ENCODE assay signal across 12 mouse cellular contexts in genomic region chr1:168354934-168355333, GRCm38 (mm10).
A peak's percentile ranks its signal among the peaks of the same experiment; 100 is the strongest.
DNase-seq lines count a peak whose midpoint lies in the region; ATAC-seq and TF ChIP-seq lines count a peak whose summit lies in the region.
"Had no signal": no experiment of that assay in that cellular context is flagged by ENCODE, and none has a peak within 500 bp of the region (broad histone marks: within the 10 kb centered on the region; RNA-seq: fewer than 3 reads in every experiment).

No protein-coding gene starts in this region.

- DNase-seq in forebrain, embryonic 11.5 days (ENCODE audit: low spot score) = no peak
- peak; percentile 43 for DNase-seq in lung, postnatal 0 days (ENCODE audit: low spot score)
- DNase-seq in lung, adult 2 months = no peak
- DNase-seq in hindbrain, embryonic 11.5 days (ENCODE audit: low spot score) = peak; percentile 67
- peak; percentile 79 for DNase-seq in midbrain, postnatal 0 days (ENCODE audit: low spot score)
- DNase-seq in ovary, postnatal 36 days (ENCODE audit: low spot score) = no peak
- no peak for DNase-seq in right cerebral cortex, adult 2 months (ENCODE audit: low spot score in 2 of 2)
- DNase-seq: B cell, adult 2 months; gastrocnemius, postnatal 10 days had no signal

- WGBS in forebrain, embryonic 12.5 days = 19% methylated on average over 4 of the region's 4 CpGs
- WGBS in forebrain, embryonic 11.5 days = 29% methylated on average over 4 of the region's 4 CpGs
- 13% methylated on average over 4 of the region's 4 CpGs for whole genome bisulfite sequencing in lung, postnatal 0 days
- 22% methylated on average over 4 of the region's 4 CpGs for WGBS in lung, adult 2 months
- 24% methylated on average over 4 of the region's 4 CpGs for WGBS in hindbrain, embryonic 11.5 days
- 7% methylated on average over 4 of the region's 4 CpGs for WGBS in midbrain, postnatal 0 days

- H3K36me3 ChIP-seq in forebrain, embryonic 12.5 days (replicated peaks) = 0 out of 2 replicates have a peak, but pooled peaks cover under 1% of the 10 kb centered on the region
- no peaks in the 10 kb centered on the region for H3K36me3 ChIP-seq in forebrain, embryonic 11.5 days (ENCODE audit: control insufficient read depth, insufficient read depth, low read length)
- H3K36me3 ChIP-seq in lung, postnatal 0 days (ENCODE audit: insufficient read depth, low read length) = no peaks in the 10 kb centered on the region
- no peaks in the 10 kb centered on the region for H3K36me3 ChIP-seq in hindbrain, embryonic 11.5 days (ENCODE audit: control insufficient read depth, insufficient read depth, low read length)
- H3K36me3 ChIP-seq in midbrain, postnatal 0 days (ENCODE audit: insufficient read depth, low read length) = 0 out of 2 replicates have a peak, but pooled peaks cover 2% of the 10 kb centered on the region
- H3K36me3 ChIP-seq: liver, embryonic 15.5 days had no signal

- peaks cover 96% of the 10 kb centered on the region for H3K4me1 ChIP-seq in forebrain, embryonic 12.5 days
- peaks cover 51% of the 10 kb centered on the region for H3K4me1 ChIP-seq in forebrain, embryonic 11.5 days (replicated peaks; ENCODE audit: control insufficient read depth, insufficient read depth, low read length)
- 0 out of 2 replicates have a peak, but pooled peaks cover 3% of the 10 kb centered on the region for H3K4me1 ChIP-seq in lung, postnatal 0 days (ENCODE audit: insufficient read depth, low read depth, low read length)
- peaks cover 8% of the 10 kb centered on the region for H3K4me1 ChIP-seq in lung, adult 2 months (ENCODE audit: control insufficient read depth, insufficient read depth, low read length)
- peaks cover 27% of the 10 kb centered on the region for H3K4me1 ChIP-seq in hindbrain, embryonic 11.5 days (replicated peaks; ENCODE audit: control insufficient read depth, insufficient read depth, low read length)
- H3K4me1 ChIP-seq in midbrain, postnatal 0 days (ENCODE audit: insufficient read depth, low read length) = peaks cover 46% of the 10 kb centered on the region
- H3K4me1 ChIP-seq: liver, embryonic 15.5 days had no signal

- H3K27me3 ChIP-seq in forebrain, embryonic 12.5 days = no peaks in the 10 kb centered on the region
- H3K27me3 ChIP-seq in forebrain, embryonic 11.5 days (ENCODE audit: control insufficient read depth, insufficient read depth, low read length) = no peaks in the 10 kb centered on the region
- no peaks in the 10 kb centered on the region for H3K27me3 ChIP-seq in lung, postnatal 0 days (replicated peaks; ENCODE audit: insufficient read depth, low read length)
- H3K27me3 ChIP-seq in hindbrain, embryonic 11.5 days (ENCODE audit: control insufficient read depth, insufficient read depth, low read length) = no peaks in the 10 kb centered on the region
- H3K27me3 ChIP-seq in midbrain, postnatal 0 days (ENCODE audit: insufficient read depth, low read length) = no peaks in the 10 kb centered on the region
- H3K27me3 ChIP-seq: embryonic facial prominence, embryonic 13.5 days; liver, embryonic 15.5 days had no signal

- no peaks in the 10 kb centered on the region for H3K9me3 ChIP-seq in forebrain, embryonic 12.5 days
- no peaks in the 10 kb centered on the region for H3K9me3 ChIP-seq in forebrain, embryonic 11.5 days (ENCODE audit: control insufficient read depth, low read length)
- no peaks in the 10 kb centered on the region for H3K9me3 ChIP-seq in lung, postnatal 0 days (ENCODE audit: low read length)
- H3K9me3 ChIP-seq in hindbrain, embryonic 11.5 days (ENCODE audit: control insufficient read depth, low read length) = no peaks in the 10 kb centered on the region
- no peaks in the 10 kb centered on the region for H3K9me3 ChIP-seq in midbrain, postnatal 0 days (ENCODE audit: low read length)
- H3K9me3 ChIP-seq: embryonic facial prominence, embryonic 13.5 days; liver, embryonic 15.5 days had no signal

- no peak for TF ChIP-seq CTCF in lung, postnatal 0 days (IDR thresholded peaks at IDR 0.05)
- no peak for TF ChIP-seq CTCF in lung, adult 2 months (IDR thresholded peaks at IDR 0.05; ENCODE audit: insufficient read depth, low read length)
- no peak for TF ChIP-seq CTCF in midbrain, postnatal 0 days (IDR thresholded peaks at IDR 0.05)

- H3K27ac ChIP-seq in forebrain, embryonic 12.5 days = peak overlapping the region; percentile 95
- H3K27ac ChIP-seq in forebrain, embryonic 11.5 days (ENCODE audit: low read depth, low read length) = no peak overlapping the region
- H3K27ac ChIP-seq in lung, postnatal 0 days (ENCODE audit: low read length) = no peak overlapping the region
- H3K27ac ChIP-seq in hindbrain, embryonic 11.5 days (ENCODE audit: low read depth, low read length) = 0 out of 2 replicates have a peak overlapping the region, but pooled peaks have one; percentile 18
- H3K27ac ChIP-seq in midbrain, postnatal 0 days (ENCODE audit: low read depth, low read length) = peak overlapping the region; percentile 43; the same call in 1 of the 2 replicates
- H3K27ac ChIP-seq: liver, embryonic 15.5 days had no signal

- peak overlapping the region; percentile 25 for H3K4me2 ChIP-seq in forebrain, embryonic 12.5 days
- H3K4me2 ChIP-seq in forebrain, embryonic 11.5 days (ENCODE audit: low read depth, low read length, severe bottlenecking) = no peak overlapping the region
- no peak overlapping the region for H3K4me2 ChIP-seq in lung, postnatal 0 days (replicated peaks; ENCODE audit: low read depth, low read length)
- no peak overlapping the region for H3K4me2 ChIP-seq in hindbrain, embryonic 11.5 days (replicated peaks; ENCODE audit: low read depth, low read length)
- H3K4me2 ChIP-seq in midbrain, postnatal 0 days (ENCODE audit: low read depth, low read length, poor library complexity, severe bottlenecking) = no peak overlapping the region
- H3K4me2 ChIP-seq: embryonic facial prominence, embryonic 13.5 days; liver, embryonic 15.5 days had no signal

- H3K4me3 ChIP-seq in forebrain, embryonic 12.5 days (replicated peaks) = no peak overlapping the region
- H3K4me3 ChIP-seq in forebrain, embryonic 11.5 days (ENCODE audit: low read depth, low read length) = no peak overlapping the region
- no peak overlapping the region for H3K4me3 ChIP-seq in lung, postnatal 0 days (ENCODE audit: low read depth, low read length)
- H3K4me3 ChIP-seq in lung, adult 2 months (replicated peaks; ENCODE audit: extremely low read depth, low read depth, low read length) = no peak overlapping the region
- H3K4me3 ChIP-seq in hindbrain, embryonic 11.5 days (ENCODE audit: low read depth, low read length) = no peak overlapping the region
- H3K4me3 ChIP-seq in midbrain, postnatal 0 days (ENCODE audit: low read depth, low read length) = no peak overlapping the region
- H3K4me3 ChIP-seq: embryonic facial prominence, embryonic 13.5 days; liver, embryonic 15.5 days had no signal

- TF ChIP-seq EP300 in lung, postnatal 0 days (IDR thresholded peaks at IDR 0.05) = no peak

- ATAC-seq in forebrain, embryonic 12.5 days (ENCODE audit: low FRiP score) = no peak
- ATAC-seq in forebrain, embryonic 11.5 days (replicated peaks; ENCODE audit: low FRiP score) = no peak
- peak; percentile 65 for ATAC-seq in lung, postnatal 0 days
- ATAC-seq in hindbrain, embryonic 11.5 days (ENCODE audit: low FRiP score) = no peak
- ATAC-seq in midbrain, postnatal 0 days (ENCODE audit: low FRiP score) = no peak

- TF ChIP-seq POLR2A in lung, adult 2 months (IDR thresholded peaks at IDR 0.05; ENCODE audit: borderline replicate concordance, extremely low read depth, low read depth, low read length) = no peak

- 0 out of 2 replicates have a peak overlapping the region, but pooled peaks have one; percentile 33 for H3K9ac ChIP-seq in forebrain, embryonic 12.5 days
- H3K9ac ChIP-seq in forebrain, embryonic 11.5 days (ENCODE audit: low read length) = no peak overlapping the region; the same call in 1 of the 2 replicates
- H3K9ac ChIP-seq in lung, postnatal 0 days (replicated peaks; ENCODE audit: low read depth) = no peak overlapping the region
- H3K9ac ChIP-seq in hindbrain, embryonic 11.5 days (ENCODE audit: low read depth, low read length) = no peak overlapping the region
- H3K9ac ChIP-seq in midbrain, postnatal 0 days (replicated peaks; ENCODE audit: low read length, poor library complexity, severe bottlenecking) = no peak overlapping the region
- H3K9ac ChIP-seq: embryonic facial prominence, embryonic 13.5 days; liver, embryonic 15.5 days had no signal

Comparison
In these comparisons a context has a peak if more than half of its experiments do, and no peak if none do; other contexts are left out.
1. H3K27ac ChIP-seq: peak in forebrain, embryonic 12.5 days (single experiment), hindbrain, embryonic 11.5 days (single experiment) and midbrain, postnatal 0 days (single experiment); none in forebrain, embryonic 11.5 days (single experiment) and lung, postnatal 0 days (single experiment).
2. DNase-seq: peak in lung, postnatal 0 days (single experiment), hindbrain, embryonic 11.5 days (single experiment) and midbrain, postnatal 0 days (single experiment); none in forebrain, embryonic 11.5 days (single experiment), lung, adult 2 months (single experiment), ovary, postnatal 36 days (single experiment) and right cerebral cortex, adult 2 months (0 of 2).